Mouse (Mus musculus) midbrain, embryonic 14.5 days (tissue): ENCODE data around the gene Vmn1r203. TPM values are rescaled to one million over a fixed set of nuclear protein-coding genes. Genes with fewer than 3 reads are reported as not detected.
"Not testable (repeated sequence)": the region's sequence is repeated elsewhere in the genome, so short reads cannot be mapped to it uniquely, and the experiment has no call there.

Source experiments
- ATAC-seq: fragments of 200-750 bp; cut with Nextera tagmentation; 2 replicates; pipeline ENCODE4 v1.8.0; 2017; ENCODE audit warnings: moderate number of reproducible peaks, moderate library complexity; ENCODE audit not compliant: low FRiP score, low TSS enrichment
- DNase-seq: peaks from one replicate; pipeline ENCODE4 v3.0.0-alpha.2; 2015
- H3K27ac ChIP-seq: fragments of 300-500 bp; sonication (generic); replicated peaks from 2 replicates; pipeline ENCODE4 v1.5.1; 2014; ENCODE audit warnings: mild to moderate bottlenecking, low read depth, low read length, moderate library complexity
- H3K27me3 ChIP-seq: fragments of 300-500 bp; sonication (generic); 2 replicates; pipeline ENCODE4 v1.6.1; 2014; ENCODE audit warnings: low read length, control low read depth, mixed read lengths; ENCODE audit not compliant: control insufficient read depth, insufficient read depth
- H3K36me3 ChIP-seq: fragments of 300-500 bp; sonication (generic); 2 replicates; pipeline ENCODE4 v1.6.1; 2014; ENCODE audit warnings: low read length, control low read depth; ENCODE audit not compliant: control insufficient read depth, insufficient read depth
- H3K4me1 ChIP-seq: fragments of 300-500 bp; sonication (generic); 2 replicates; pipeline ENCODE4 v1.6.1; 2014; ENCODE audit warnings: mild to moderate bottlenecking, antibody characterized with exemption, low read length, control low read depth; ENCODE audit not compliant: control insufficient read depth, insufficient read depth
- H3K4me2 ChIP-seq: fragments of 300-500 bp; sonication (generic); 2 replicates; pipeline ENCODE4 v1.6.1; 2014; ENCODE audit warnings: mild to moderate bottlenecking, low read length, moderate library complexity
- H3K4me3 ChIP-seq: fragments of 300-500 bp; sonication (generic); replicated peaks from 2 replicates; pipeline ENCODE4 v1.5.1; 2014; ENCODE audit warnings: low read depth, low read length
- H3K9ac ChIP-seq: fragments of 300-500 bp; sonication (generic); replicated peaks from 2 replicates; pipeline ENCODE4 v1.6.1; 2014; ENCODE audit warnings: mild to moderate bottlenecking, low read length, moderate library complexity
- H3K9me3 ChIP-seq: fragments of 300-500 bp; sonication (generic); 2 replicates; pipeline ENCODE4 v1.6.1; 2016; ENCODE audit warnings: low read length, control low read depth, mixed read lengths; ENCODE audit not compliant: control insufficient read depth
- WGBS: fragments of 180-500 bp; shearing (Covaris S2); extraction: QIAGEN DNeasy Blood & Tissue Kit; methylation state at CpG from one replicate; pipeline ENCODE4 v1.1.7; 2014; 5-methylcytosine and 5-hydroxymethylcytosine counted together
- polyA plus RNA-seq: library from polyadenylated mRNA; unstranded; fragments of >200 nt; fragmentation: Nextera tagmentation; extraction: Ambion mirVana; gene quantifications from 2 replicates; pipeline ENCODE4 v1.2.1, GENCODE M21; 2014

Vmn1r203 gene
- not detected in 2 replicates for polyA plus RNA-seq

DNA sequence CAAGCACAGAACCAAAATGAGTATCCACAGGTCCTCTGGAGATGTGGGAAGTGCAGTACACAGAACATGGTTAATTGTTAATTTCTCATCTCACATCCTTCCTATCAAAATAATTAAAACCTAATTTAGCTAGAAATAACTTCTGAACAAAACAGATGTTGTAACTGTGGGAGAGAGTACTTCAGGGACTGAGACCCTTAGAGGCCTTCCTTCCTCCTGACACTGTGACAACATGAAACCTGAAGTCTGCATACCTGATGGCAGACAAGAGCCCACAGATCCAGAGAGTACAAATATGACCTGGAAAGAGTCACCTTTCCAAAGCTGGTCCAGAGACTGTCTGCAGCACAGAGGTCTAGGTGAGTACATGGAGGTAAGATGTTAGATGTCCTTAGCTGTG lies at the start of gene Vmn1r203:
Gene Vmn1r203 (plus strand): TSS at position 301 of the 400 bp plus-strand sequence.
- no peaks in the 10 kb centered on the region for H3K27me3 ChIP-seq
- H3K4me3 ChIP-seq = no peak within 1 kb of the TSS
- no peaks in the 10 kb centered on the region for H3K4me1 ChIP-seq
- H3K4me2 ChIP-seq = no peak within 1 kb of the TSS
- no peak within 1 kb of the TSS for H3K9ac ChIP-seq
- H3K9me3 ChIP-seq = no peaks in the 10 kb centered on the region
- no peak within 1 kb of the TSS for H3K27ac ChIP-seq
- ATAC-seq (no peak), DNase-seq (no peak)
- no peaks in the 10 kb centered on the region for H3K36me3 ChIP-seq

DNA sequence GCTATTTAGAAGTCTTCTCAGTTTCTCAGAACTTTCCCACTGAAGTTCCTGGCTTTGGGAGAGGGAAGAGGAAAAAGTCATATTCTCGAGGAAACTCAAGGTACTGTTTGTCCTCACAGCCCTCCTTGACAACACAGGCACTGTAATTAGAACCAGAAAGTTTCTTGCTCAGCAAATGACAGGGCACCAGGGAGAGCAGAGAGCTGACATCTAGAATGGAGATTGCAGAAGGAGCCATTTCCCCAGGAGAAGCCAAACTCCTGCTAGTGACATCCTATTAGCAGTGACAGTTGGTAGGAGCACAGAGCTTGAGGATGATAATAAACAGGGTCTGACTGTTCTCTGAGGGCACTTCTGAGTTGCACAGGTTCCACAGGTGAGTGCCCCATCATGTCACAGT lies 46.3 kb upstream of the Vmn1r203 start, which contains the start of gene Vmn1r201:
Gene Vmn1r201 (plus strand): TSS at position 301 of the 400 bp plus-strand sequence.
- H3K4me1 ChIP-seq = no peaks in the 10 kb centered on the region
- no peak for DNase-seq
- no peaks in the 10 kb centered on the region for H3K9me3 ChIP-seq
- H3K4me2 ChIP-seq = no peak within 1 kb of the TSS
- H3K4me3 ChIP-seq = no peak within 1 kb of the TSS
- no peak within 1 kb of the TSS for H3K27ac ChIP-seq
- no peaks in the 10 kb centered on the region for H3K36me3 ChIP-seq
- no peaks in the 10 kb centered on the region for H3K27me3 ChIP-seq
- no peak for ATAC-seq
- WGBS = 83% methylated on average over 1 of the region's 1 CpGs
- no peak within 1 kb of the TSS for H3K9ac ChIP-seq

DNA sequence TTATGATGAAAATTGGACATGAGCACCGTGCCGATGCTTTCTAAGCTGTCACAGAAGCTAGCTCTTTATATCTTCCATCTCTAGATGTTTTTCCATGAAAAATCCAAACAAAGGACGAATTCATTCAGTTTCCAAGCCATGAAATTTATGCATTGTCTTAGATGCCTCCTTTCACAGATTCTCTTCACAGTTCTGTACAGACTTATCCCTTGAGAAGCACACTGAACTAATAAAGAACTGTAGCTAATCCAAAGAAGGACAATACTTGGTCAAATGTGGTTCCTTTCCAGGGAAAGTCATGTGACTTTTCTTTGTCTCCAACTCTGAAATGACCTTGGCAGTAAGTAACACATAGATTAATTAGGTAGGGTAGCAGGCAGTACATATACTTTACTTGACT lies 15.5 kb upstream of the Vmn1r203 start:
- H3K27me3 ChIP-seq = no peaks in the 10 kb centered on the region
- ATAC-seq (no peak), DNase-seq (peak; percentile 8)
- H3K4me1 ChIP-seq = no peaks in the 10 kb centered on the region
- H3K4me3 ChIP-seq = no peak overlapping the region
- H3K4me2 ChIP-seq = no peak overlapping the region
- H3K9ac ChIP-seq = no peak overlapping the region
- H3K36me3 ChIP-seq = no peaks in the 10 kb centered on the region
- H3K9me3 ChIP-seq = no peaks in the 10 kb centered on the region
- 27% methylated on average over 3 of the region's 3 CpGs for WGBS
- no peak overlapping the region for H3K27ac ChIP-seq

DNA sequence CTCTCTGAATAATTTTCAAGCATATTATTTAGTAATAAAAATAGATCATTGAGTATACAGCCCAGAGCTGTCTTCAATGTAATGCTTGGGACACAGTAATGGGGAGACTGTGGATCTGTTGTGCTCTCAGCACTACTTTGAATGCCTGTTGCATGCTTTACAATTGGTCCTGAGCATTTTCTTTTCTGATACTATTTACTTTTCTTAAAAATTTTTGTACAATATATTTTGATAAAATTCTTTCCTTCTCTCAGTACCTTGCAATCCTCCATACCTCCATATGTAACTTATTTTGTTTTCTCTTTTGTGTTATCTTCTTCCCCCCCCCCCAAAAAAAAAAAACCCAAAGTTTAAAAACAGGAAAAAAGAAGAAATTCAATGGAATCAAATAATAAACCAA lies 12.6 kb upstream of the Vmn1r203 start, which contains the start of gene Vmn1r202:
Gene Vmn1r202 (minus strand): TSS at position 101 of the 400 bp plus-strand sequence.
- H3K4me3 ChIP-seq = no peak within 1 kb of the TSS
- H3K36me3 ChIP-seq = no peaks in the 10 kb centered on the region
- no peak within 1 kb of the TSS for H3K27ac ChIP-seq
- DNase-seq (no peak), ATAC-seq (no peak)
- H3K4me1 ChIP-seq = no peaks in the 10 kb centered on the region
- no peak within 1 kb of the TSS for H3K4me2 ChIP-seq
- H3K27me3 ChIP-seq = no peaks in the 10 kb centered on the region
- H3K9me3 ChIP-seq = no peaks in the 10 kb centered on the region
- no peak within 1 kb of the TSS for H3K9ac ChIP-seq

DNA sequence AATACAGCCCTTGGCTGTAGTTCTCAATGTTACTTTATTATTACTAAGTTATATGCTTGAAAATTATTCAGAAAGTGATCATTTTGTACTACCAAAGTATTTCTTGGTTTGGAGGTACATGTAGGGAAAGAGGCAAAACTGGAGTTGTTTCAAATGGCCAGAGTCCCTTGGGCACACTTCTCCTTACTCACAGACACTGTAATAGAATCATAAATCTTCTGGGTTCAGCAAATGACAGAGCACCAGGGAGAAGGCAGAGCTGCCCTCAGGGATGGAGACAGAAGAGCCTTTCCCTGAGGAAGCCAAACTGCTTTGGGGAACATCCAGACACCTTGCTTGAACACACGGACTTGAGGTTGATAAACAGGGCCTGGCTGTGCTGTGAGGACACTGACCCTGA lies 35.0 kb downstream of the Vmn1r203 start, which contains the start of gene Vmn1r204:
Gene Vmn1r204 (plus strand): TSS at position 301 of the 400 bp plus-strand sequence.
- not testable (repeated sequence) for H3K36me3 ChIP-seq, ATAC-seq, H3K9me3 ChIP-seq, H3K4me1 ChIP-seq, H3K4me2 ChIP-seq, H3K9ac ChIP-seq, DNase-seq, H3K27ac ChIP-seq, H3K4me3 ChIP-seq, H3K27me3 ChIP-seq
- WGBS = 63% methylated on average over 1 of the region's 1 CpGs

DNA sequence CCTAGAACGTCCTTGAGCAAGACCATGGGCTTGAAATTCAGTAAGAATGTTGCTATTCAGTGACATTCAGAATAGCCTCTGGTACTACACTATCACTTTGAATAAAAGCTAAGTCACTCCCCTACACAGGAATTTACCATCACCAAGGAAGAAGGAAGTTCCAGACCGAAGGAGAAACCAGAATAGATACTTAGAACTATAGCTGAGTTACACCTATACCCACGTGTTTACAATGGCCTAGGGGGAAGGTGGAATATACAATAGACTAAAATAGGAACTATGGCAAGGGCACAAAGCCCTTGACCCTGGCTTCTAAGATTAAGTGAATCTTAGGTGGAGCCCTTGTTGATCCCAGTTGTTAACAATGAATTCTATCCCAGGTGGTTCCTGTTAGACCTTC lies 57.0 kb downstream of the Vmn1r203 start:
- WGBS = 83% methylated on average over 3 of the region's 3 CpGs
- not testable (repeated sequence) for H3K4me1 ChIP-seq, DNase-seq, ATAC-seq, H3K4me2 ChIP-seq, H3K9me3 ChIP-seq, H3K27me3 ChIP-seq, H3K36me3 ChIP-seq, H3K9ac ChIP-seq, H3K4me3 ChIP-seq, H3K27ac ChIP-seq

Other genes starting within 250 kb of the Vmn1r203 start
- gene Vmn1r195, start 247.6 kb upstream of the Vmn1r203 start, polyA plus RNA-seq = not detected in 2 replicates
- gene Vmn1r196, start 228.2 kb upstream of the Vmn1r203 start, polyA plus RNA-seq = not detected in 2 replicates
- not detected in 2 replicates for gene Vmn1r197, start 193.5 kb upstream of the Vmn1r203 start, polyA plus RNA-seq
- gene Vmn1r198, start 167.8 kb upstream of the Vmn1r203 start, polyA plus RNA-seq = not detected in 2 replicates
- not detected in 2 replicates for gene Vmn1r199, start 138.3 kb upstream of the Vmn1r203 start, polyA plus RNA-seq
- 0.20 TPM in 1 of 2 replicates, not detected in the other for gene Vmn1r200, start 127.7 kb upstream of the Vmn1r203 start, polyA plus RNA-seq
- gene Vmn1r201, start 46.2 kb upstream of the Vmn1r203 start, polyA plus RNA-seq = not detected in 2 replicates
- gene Vmn1r202, start 12.7 kb upstream of the Vmn1r203 start, polyA plus RNA-seq = not detected in 2 replicates
- gene Vmn1r204, start 35.1 kb downstream of the Vmn1r203 start, polyA plus RNA-seq = not detected in 2 replicates
- gene Vmn1r205, start 74.9 kb downstream of the Vmn1r203 start, polyA plus RNA-seq = not detected in 2 replicates
- not detected in 2 replicates for gene Vmn1r206, start 106.1 kb downstream of the Vmn1r203 start, polyA plus RNA-seq
- not detected in 2 replicates for gene Vmn1r207-ps, start 211.5 kb downstream of the Vmn1r203 start, polyA plus RNA-seq